Mouse (Mus musculus): ENCODE measurements around the gene Acot2.
"Not testable (repeated sequence)": the region's sequence is repeated elsewhere in the genome, so short reads cannot be mapped to it uniquely, and the experiment has no call there.

DNA sequence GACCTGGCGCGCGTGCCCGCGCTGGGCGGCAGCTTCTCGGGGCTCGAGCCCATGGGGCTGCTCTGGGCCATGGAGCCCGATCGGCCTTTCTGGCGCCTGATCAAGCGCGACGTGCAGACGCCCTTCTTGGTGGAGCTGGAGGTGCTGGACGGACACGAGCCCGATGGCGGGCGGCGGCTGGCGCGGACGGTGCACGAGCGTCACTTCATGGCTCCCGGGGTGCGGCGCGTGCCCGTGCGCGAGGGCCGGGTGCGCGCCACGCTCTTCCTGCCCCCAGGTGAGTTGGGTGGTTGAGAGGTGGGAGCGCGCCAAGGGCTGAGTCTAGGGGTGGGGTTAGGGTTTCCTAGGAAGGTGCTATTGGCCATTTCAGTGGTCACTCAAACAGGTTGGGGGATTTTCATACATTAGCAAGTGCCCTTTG is 51.0 kb downstream of the Acot2 start, which contains the start of gene Gm49366:
- TF ChIP-seq CEBPB (IDR thresholded peaks at IDR 0.05; ENCODE audit: insufficient read depth, poor library complexity, severe bottlenecking); POLR2A (IDR thresholded peaks at IDR 0.05; ENCODE audit: insufficient read length, low read depth); E2F4 (IDR thresholded peaks at IDR 0.05; ENCODE audit: insufficient read depth); SRF (IDR thresholded peaks at IDR 0.05; ENCODE audit: control insufficient read depth, insufficient read length, low read depth); POLR2AphosphoS2 (IDR thresholded peaks at IDR 0.05; ENCODE audit: insufficient read length, low read depth); REST (IDR thresholded peaks at IDR 0.05; ENCODE audit: insufficient read depth, insufficient read length); MYOD1 (IDR thresholded peaks at IDR 0.05; ENCODE audit: control insufficient read depth in 1 of 3, insufficient read length in 2 of 3, low read depth in 2 of 3): not testable (repeated sequence)

All from myocyte (in vitro differentiated cells).